Mouse (Mus musculus) left cerebral cortex, postnatal 10 days (tissue): ENCODE data around the gene Rpl34. TPM values are rescaled to one million over a fixed set of nuclear protein-coding genes. Genes with fewer than 3 reads are reported as not detected.

Source experiments
- DNase-seq, 2 experiments: peaks; one replicate each; pipeline ENCODE4 v3.0.0; 2021 to 2022; ENCODE audit warnings: low spot score in 2 of 2, mixed read lengths in 1 of 2; ENCODE audit errors: extremely low spot score in 1 of 2
- intact Hi-C: fragments of 180-260 bp; cut with DNase I; formaldehyde crosslinking; loops from one replicate; pipeline ENCODE4 v1.15.1; 2025
- total RNA-seq, 2 experiments: library from RNA; stranded (reverse); gene quantifications; 2 replicates each; pipeline ENCODE4 v1.2.3; 2021

Rpl34 gene
- 100 to 1,000 TPM; 368 to 394 TPM for total RNA-seq

- intact Hi-C loops = no loop called here
- peak; percentile 95 to 97 for DNase-seq
Observed at GRCm38 (mm10) chr3:130730189-130730653, at the start of gene Rpl34. Rpl34 (minus strand) TSS chr3:130730398.

GRCm38 (mm10) chr3:130768172-130768571, 38.0 kb upstream of the Rpl34 start:
- no peak for DNase-seq
- intact Hi-C loops = no loop called here

- intact Hi-C loops = no loop called here
- no peak for DNase-seq
Observed at GRCm38 (mm10) chr3:130764091-130764490, 33.9 kb upstream of the Rpl34 start.

GRCm38 (mm10) chr3:130760711-130761435, 30.7 kb upstream of the Rpl34 start:
- intact Hi-C loops = loop anchor here (2.0 kb wide), 1 partner anchor 478 kb away; no protein-coding TSS in a partner anchor
- DNase-seq = peak; percentile 35 to 70

DNA sequence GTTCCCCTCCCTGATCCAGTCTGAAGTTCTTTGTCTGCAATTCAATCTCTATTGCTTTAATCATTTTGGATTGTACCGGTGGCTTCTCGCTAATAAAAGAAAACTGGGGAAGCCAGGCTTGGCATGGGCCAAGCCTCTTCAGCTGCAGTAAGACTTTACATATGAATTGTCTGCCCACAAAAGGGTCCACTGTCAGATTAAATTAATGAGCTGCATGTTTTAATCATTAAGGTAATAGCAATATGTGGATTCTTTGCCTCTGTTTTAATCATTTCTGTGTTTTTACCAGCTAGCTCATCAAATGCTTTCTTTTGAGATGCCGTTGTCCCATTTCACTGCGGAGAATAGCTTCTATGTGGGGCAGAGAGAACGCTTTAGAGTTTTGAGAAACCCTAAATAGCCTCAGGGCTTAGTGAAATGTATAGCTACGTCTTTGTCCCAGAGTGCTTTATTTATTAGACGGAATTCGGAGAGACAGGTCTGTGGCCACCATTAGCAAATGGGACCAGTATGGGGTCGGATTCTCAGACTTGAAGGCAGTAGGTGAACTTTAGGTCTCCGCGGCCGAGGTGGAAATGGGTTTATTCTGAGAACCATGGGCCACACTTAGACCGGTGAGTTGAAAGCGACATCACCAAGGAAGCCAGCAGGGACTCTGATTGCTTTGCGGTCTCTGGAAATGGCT, 28.1 kb upstream of the Rpl34 start:
- DNase-seq = no peak
- intact Hi-C loops = no loop called here

DNA sequence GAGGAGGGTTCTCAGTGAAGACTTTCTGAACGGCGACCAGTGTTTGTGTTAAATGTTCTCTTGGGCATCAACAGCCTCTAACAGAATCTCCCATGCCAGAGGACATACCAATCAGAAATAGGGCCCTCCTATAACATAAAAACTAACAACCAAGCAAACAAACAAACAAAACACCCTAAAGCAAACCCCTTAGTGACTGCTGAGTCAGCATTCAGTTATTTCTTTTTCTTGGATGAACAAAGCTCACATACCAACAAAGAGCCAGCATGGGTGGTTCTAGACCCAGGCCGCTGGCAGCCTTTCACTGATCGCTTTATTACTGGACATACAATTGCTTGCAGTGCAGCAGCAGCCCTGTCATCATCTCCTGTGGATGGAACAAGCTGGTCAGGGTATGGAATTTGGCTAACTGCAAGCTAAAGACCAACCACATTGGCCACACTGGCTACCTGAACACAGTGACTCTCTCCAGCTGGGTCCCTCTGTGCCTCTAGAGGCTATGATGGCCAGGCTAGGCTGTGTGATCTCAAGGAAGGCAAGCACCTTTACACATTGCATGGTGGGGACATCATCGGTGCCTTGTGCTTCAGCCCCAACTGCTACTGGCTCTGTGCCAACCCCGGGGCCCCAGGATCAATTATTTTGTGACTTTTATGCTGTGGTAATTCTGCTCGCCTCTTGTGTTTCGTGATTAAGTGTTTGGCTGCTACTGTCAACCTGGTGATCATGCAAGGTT, 27.1 kb upstream of the Rpl34 start:
- no peak for DNase-seq
- intact Hi-C loops = no loop called here

DNA sequence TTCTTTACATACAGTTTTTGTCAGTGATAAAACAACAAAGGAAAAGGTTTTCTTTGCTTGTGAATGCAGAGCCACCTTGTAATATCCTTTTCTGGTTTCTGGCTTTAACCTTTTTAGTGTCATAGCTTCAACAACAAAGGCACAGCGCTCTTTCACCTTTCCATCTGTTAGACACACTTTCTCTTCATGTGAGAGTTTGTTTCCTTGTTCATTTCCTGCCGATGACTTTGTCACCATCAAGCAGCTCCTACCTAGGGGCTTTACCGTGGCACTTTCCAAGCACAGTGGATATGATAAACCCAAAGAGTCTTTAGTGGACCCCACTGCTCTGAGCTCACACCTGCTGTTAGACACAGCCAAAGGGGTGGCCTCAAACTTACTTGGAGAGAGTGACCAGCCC, 19.0 kb upstream of the Rpl34 start:
- intact Hi-C loops = no loop called here
- DNase-seq = no peak

- intact Hi-C loops = no loop called here
- DNase-seq = no peak
Observed at GRCm38 (mm10) chr3:130746673-130747619, 16.7 kb upstream of the Rpl34 start.

GRCm38 (mm10) chr3:130737652-130738361, 7.6 kb upstream of the Rpl34 start:
- intact Hi-C loops = no loop called here
- DNase-seq = no peak

GRCm38 (mm10) chr3:130736758-130737157, 6.6 kb upstream of the Rpl34 start:
- DNase-seq = no peak
- intact Hi-C loops = no loop called here

DNA sequence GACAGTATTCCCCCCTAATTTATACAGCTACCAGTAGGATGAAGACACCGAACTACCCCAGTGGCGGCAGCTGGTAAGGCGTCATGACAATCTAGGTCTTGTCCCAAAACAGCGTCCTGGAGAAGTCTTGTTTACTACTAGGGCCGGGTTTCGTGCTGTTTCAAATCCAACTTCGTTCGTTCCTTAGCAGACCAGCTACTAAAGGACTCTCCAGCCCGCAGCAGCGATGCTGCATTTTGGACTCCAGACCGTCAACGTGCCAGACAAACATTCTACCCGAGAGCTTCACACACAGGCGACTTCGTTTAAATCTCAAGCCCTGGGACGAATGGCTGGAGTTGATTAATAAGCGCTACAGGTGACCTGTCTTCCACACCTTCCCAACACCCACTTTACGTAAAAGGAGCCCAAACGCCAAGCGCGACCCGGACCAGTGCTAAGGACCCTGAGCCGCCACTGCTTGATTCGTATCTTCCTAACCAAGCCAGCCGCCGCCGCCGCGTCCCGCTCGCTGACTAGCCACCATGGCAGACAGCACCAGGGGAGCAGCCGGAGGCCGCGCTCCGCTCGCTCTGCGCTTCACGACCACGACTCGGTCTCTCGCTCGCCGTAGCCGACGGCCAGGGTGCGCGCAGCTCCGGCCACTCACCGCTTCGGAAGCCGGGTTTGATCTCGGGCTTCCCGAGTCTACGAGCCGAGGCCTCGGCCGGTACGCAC, 568 bp downstream of the Rpl34 start:
- intact Hi-C loops = no loop called here
- peak; percentile 53 to 75 for DNase-seq

DNA sequence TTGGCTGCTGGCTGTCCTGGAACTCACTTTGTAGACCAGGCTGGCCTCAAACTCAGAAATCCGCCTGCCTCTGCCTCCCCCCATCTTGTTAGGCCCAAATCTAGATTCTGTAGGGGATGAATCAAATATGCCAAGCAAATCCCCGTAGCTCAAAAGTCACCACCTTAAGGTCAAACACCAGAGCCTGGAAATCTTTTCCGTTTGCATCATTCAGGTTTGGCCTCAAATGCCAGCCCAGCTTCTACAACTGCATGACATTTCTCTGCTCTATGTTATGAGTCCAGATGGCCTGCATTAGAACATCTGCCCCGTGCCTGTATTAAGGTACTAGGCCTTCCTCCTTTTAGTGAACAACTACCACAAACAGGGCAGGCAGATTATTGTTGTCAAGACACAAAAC, 2.5 kb downstream of the Rpl34 start:
- no peak for DNase-seq
- intact Hi-C loops = no loop called here

- no peak for DNase-seq
- intact Hi-C loops = no loop called here
Observed at GRCm38 (mm10) chr3:130727036-130727435, 3.2 kb downstream of the Rpl34 start.

GRCm38 (mm10) chr3:130725718-130726117, 4.5 kb downstream of the Rpl34 start:
- intact Hi-C loops = no loop called here
- no peak for DNase-seq

GRCm38 (mm10) chr3:130722733-130723478, 7.3 kb downstream of the Rpl34 start:
- intact Hi-C loops = no loop called here
- no peak for DNase-seq

DNA sequence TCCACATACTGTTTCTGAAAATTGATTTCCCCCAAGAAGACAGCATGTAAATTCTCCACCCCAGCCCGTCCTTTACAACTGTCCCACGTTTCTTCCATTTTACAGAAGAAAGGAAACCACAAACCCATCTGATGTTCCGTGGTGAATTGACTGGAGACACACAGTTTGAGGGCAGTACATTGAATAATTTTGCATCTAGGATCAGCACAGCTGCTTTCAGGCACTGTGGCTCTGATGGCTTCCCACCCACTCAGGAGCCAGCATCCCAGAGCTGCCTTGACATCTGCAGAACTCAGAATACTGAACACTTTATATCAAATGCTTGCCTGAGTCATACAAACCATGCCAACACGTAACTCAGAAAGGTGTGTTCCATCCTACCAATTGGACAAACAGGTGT, 10.0 kb downstream of the Rpl34 start:
- intact Hi-C loops = no loop called here
- DNase-seq = no peak

DNA sequence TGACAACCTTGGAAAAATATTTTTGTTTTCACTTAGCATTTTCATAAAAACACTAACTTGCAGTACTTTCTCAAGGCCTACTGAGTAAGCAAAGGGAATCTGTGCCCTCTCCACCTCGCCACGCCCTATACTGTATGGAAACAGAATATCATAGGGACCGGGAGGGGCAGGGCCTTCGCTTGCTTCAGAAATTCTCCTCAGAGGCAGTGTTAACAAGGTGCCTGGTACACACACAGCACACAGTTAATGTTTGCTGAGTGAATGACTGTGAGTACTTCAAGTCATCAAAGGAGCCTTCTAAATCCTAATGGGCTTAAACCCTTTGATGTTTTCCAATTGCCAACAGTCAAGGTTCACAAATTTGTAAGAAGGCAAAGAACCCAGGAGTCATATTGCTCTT, 11.3 kb downstream of the Rpl34 start:
- DNase-seq = no peak
- intact Hi-C loops = no loop called here
